Mouse (Mus musculus) stomach, postnatal 0 days (tissue): ENCODE measurements around the gene Il34.

Experiments
- CTCF ChIP-seq: IDR thresholded peaks from 2 replicates; pipeline ENCODE4 v1.5.1; 2016; ENCODE audit warnings: antibody characterized with exemption, low read depth, mild to moderate bottlenecking, moderate library complexity
- EP300 ChIP-seq: optimal IDR thresholded peaks from 2 replicates; pipeline ENCODE3; 2016; ENCODE audit warnings: antibody characterized with exemption

GRCm38 (mm10) chr8:110779924-110780718 is 25.6 kb downstream of the Il34 start:
- no peak for TF ChIP-seq CTCF
- TF ChIP-seq EP300, result no peak
